Mouse (Mus musculus): ENCODE results near the gene 1700016K19Rik.

DNA sequence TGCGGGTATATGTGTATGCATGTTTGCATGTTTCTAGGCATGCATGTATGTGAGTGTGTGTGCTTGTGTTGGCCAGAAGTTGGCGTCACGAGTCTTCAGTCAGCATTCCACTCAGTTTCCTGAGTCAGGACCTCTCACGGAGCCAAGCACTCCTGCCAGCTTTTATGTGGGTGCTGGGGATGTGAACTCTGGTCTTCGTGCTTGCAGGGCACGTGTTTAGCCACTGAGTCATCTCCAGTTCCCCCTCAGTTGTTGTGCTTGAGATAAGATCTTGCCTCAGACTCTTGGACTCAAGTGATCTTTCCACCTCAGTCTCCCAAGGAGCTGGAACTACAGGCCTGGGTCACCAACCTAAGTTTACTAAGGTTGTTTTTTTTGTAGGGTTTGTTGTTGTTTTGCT is 9.4 kb downstream of the 1700016K19Rik start:
- no peak for TF ChIP-seq POLR2A (IDR thresholded peaks at IDR 0.05; ENCODE audit: low read depth, low read length)
- no peak for TF ChIP-seq CTCF (IDR thresholded peaks at IDR 0.05; ENCODE audit: borderline replicate concordance, insufficient read depth, low read length)

Measured in embryonic fibroblast, embryonic 13.5 days (primary cell).